Mouse (Mus musculus) midbrain, postnatal 0 days (tissue): ENCODE results near the gene Myo16. TPM values are rescaled to one million over a fixed set of nuclear protein-coding genes. Genes with fewer than 3 reads are reported as not detected.

Experiments used
- ATAC-seq: fragments of 200-750 bp; cut with Nextera tagmentation; 2 replicates; pipeline ENCODE4 v1.8.0; 2017; ENCODE audit warnings: moderate number of reproducible peaks, mild to moderate bottlenecking, moderate TSS enrichment, moderate library complexity; ENCODE audit not compliant: low FRiP score
- DNase-seq: peaks from one replicate; pipeline ENCODE4 v3.0.0-alpha.2; 2015; ENCODE audit warnings: low spot score
- H3K27ac ChIP-seq: fragments of 300-500 bp; sonication (generic); 2 replicates; pipeline ENCODE4 v1.5.1; 2014; ENCODE audit warnings: low read depth, mild to moderate bottlenecking, low read length, mixed read lengths
- H3K27me3 ChIP-seq: fragments of 300-500 bp; sonication (generic); 2 replicates; pipeline ENCODE4 v1.6.1; 2014; ENCODE audit warnings: low read length, control low read depth, mixed read lengths; ENCODE audit not compliant: insufficient read depth
- H3K36me3 ChIP-seq: fragments of 300-500 bp; sonication (generic); 2 replicates; pipeline ENCODE4 v1.6.1; 2014; ENCODE audit warnings: low read length, control low read depth, mixed read lengths; ENCODE audit not compliant: insufficient read depth
- H3K4me1 ChIP-seq: fragments of 300-500 bp; sonication (generic); 2 replicates; pipeline ENCODE4 v1.6.1; 2014; ENCODE audit warnings: mild to moderate bottlenecking, control low read depth, antibody characterized with exemption, low read length, mixed read lengths; ENCODE audit not compliant: insufficient read depth
- H3K4me2 ChIP-seq: fragments of 300-500 bp; sonication (generic); 2 replicates; pipeline ENCODE4 v1.6.1; 2014; ENCODE audit warnings: low read depth, mild to moderate bottlenecking, low read length, mixed read lengths; ENCODE audit not compliant: poor library complexity, severe bottlenecking
- H3K4me3 ChIP-seq: fragments of 300-500 bp; sonication (generic); 2 replicates; pipeline ENCODE4 v1.5.1; 2014; ENCODE audit warnings: low read depth, mild to moderate bottlenecking, low read length, moderate library complexity
- H3K9ac ChIP-seq: fragments of 300-500 bp; sonication (generic); replicated peaks from 2 replicates; pipeline ENCODE4 v1.6.1; 2014; ENCODE audit warnings: mild to moderate bottlenecking, low read length, moderate library complexity, mixed read lengths; ENCODE audit not compliant: poor library complexity, severe bottlenecking
- H3K9me3 ChIP-seq: fragments of 300-500 bp; sonication (generic); 2 replicates; pipeline ENCODE4 v1.6.1; 2016; ENCODE audit warnings: low read length, control low read depth
- CTCF ChIP-seq: IDR thresholded peaks from 2 replicates; pipeline ENCODE4 v1.5.1; 2016; ENCODE audit warnings: antibody characterized with exemption, mild to moderate bottlenecking
- WGBS: fragments of 180-500 bp; shearing (Covaris S2); extraction: QIAGEN DNeasy Blood & Tissue Kit; methylation state at CpG from one replicate; pipeline ENCODE4 v1.1.7; 2014; 5-methylcytosine and 5-hydroxymethylcytosine counted together
- polyA plus RNA-seq: library from polyadenylated mRNA; unstranded; fragments of >200 nt; fragmentation: Nextera tagmentation; extraction: Ambion mirVana; gene quantifications from 2 replicates; pipeline ENCODE4 v1.2.1, GENCODE M21; 2015
- total RNA-seq: library from RNA; depleted of rRNA; stranded (reverse); fragments of >200 nt; gene quantifications from 2 replicates; pipeline ENCODE4 v1.2.3, GENCODE M21; 2014

Gene Myo16
- total and polyA plus RNA-seq, 2 experiments from 2014 or later: 7.7 to 59.9 TPM

DNA sequence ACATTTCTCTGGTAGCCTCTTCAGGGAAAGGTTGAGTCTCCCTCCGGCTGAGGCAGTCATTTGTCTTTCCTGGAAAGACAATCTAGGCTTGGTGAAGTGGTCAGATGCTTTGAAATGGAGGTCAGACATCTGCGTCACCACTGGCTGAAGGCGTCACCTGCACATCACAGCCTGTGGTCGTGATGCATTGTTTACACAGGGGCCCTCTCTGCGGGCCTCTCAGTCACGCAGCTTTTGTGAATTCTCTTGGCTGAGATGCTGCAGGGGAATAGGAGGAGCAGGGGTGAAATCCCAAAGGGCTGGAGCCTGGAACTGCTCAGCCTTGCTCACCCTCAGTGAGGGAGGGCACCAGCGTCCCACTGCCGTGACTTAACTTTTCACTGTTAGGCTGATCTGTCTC is 346.1 kb downstream of the Myo16 start:
- TF ChIP-seq CTCF: no peak
- no peaks in the 10 kb centered on the region for H3K27me3 ChIP-seq
- WGBS: 24% methylated on average over 8 of the region's 8 CpGs

DNA sequence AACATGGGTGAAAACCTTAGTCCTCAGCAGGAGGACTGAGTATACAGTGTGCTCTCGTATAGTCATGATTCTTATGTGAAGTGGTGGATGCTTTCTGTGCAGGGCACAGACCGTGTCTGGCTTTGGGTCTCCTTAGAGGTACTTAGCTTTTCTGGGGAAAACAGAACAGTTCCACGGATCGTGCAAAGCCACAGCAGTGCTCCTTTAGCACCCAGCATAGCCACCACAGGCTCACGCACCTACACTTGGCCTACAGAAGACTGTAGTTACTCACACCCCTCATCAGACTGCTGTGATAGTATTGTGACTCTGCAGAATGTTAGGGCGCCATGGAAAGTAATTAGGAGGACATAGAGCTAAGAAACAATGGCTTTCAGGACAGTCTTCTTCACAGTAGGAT is 346.8 kb downstream of the Myo16 start:
- H3K4me3 ChIP-seq: no peak overlapping the region
- H3K36me3 ChIP-seq: peaks cover 3% of the 10 kb centered on the region; the same call in 1 of the 2 replicates
- no peak overlapping the region for H3K9ac ChIP-seq
- 81% methylated on average over 6 of the region's 6 CpGs for WGBS
- no peak for TF ChIP-seq CTCF
- H3K4me2 ChIP-seq: no peak overlapping the region
- H3K9me3 ChIP-seq: no peaks in the 10 kb centered on the region
- DNase-seq (no peak), ATAC-seq (no peak)
- no peaks in the 10 kb centered on the region for H3K27me3 ChIP-seq
- no peaks in the 10 kb centered on the region for H3K4me1 ChIP-seq
- no peak overlapping the region for H3K27ac ChIP-seq

More for the DNA sequence above, 346.1 kb downstream of the Myo16 start:
- no peak overlapping the region for H3K9ac ChIP-seq
- ATAC-seq (no peak), DNase-seq (no peak)
- no peak overlapping the region for H3K4me2 ChIP-seq
- H3K4me3 ChIP-seq: no peak overlapping the region
- H3K27ac ChIP-seq: no peak overlapping the region
- no peaks in the 10 kb centered on the region for H3K9me3 ChIP-seq
- no peaks in the 10 kb centered on the region for H3K4me1 ChIP-seq
- peaks cover 3% of the 10 kb centered on the region; the same call in 1 of the 2 replicates for H3K36me3 ChIP-seq

GRCm38 (mm10) chr8:10501750-10502149 is 348.0 kb downstream of the Myo16 start:
- Histone ChIP-seq H3K4me3 (no peak overlapping the region), H3K9ac (no peak overlapping the region), H3K36me3 (peaks cover 3% of the 10 kb centered on the region; the same call in 1 of the 2 replicates), H3K27me3 (no peaks in the 10 kb centered on the region), H3K4me1 (no peaks in the 10 kb centered on the region), H3K27ac (no peak overlapping the region), H3K9me3 (no peaks in the 10 kb centered on the region), H3K4me2 (no peak overlapping the region)
- 98% methylated on average over 3 of the region's 3 CpGs for WGBS
- DNase-seq (no peak), ATAC-seq (no peak)
- TF ChIP-seq CTCF: no peak

DNA sequence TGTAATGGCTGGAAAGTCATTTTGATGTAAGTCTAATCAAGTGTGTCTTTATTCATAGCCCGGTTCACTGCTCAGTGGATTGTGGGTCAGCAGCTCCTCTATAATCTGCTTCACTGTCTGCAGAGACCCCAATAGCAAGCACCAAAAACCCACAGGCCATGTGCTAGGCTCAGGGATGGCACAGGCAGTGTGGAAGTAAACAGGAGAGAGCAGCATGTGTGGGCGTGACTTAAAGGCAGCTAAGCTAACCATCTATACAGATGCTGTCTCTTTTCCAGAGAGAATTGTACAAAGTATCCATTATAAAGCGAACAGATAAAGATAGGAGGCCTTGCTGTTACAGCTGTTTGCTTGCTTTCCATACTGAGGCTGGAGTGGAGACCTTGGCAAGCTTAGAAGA is 358.4 kb downstream of the Myo16 start:
- H3K9me3 ChIP-seq: no peaks in the 10 kb centered on the region
- no peaks in the 10 kb centered on the region for H3K4me1 ChIP-seq
- H3K9ac ChIP-seq: no peak overlapping the region
- TF ChIP-seq CTCF: no peak
- no peak overlapping the region for H3K4me3 ChIP-seq
- H3K27me3 ChIP-seq: no peaks in the 10 kb centered on the region
- no peaks in the 10 kb centered on the region for H3K36me3 ChIP-seq
- DNase-seq: no peak
- WGBS: 78% methylated on average over 3 of the region's 3 CpGs
- no peak for ATAC-seq
- no peak overlapping the region for H3K27ac ChIP-seq
- H3K4me2 ChIP-seq: no peak overlapping the region

GRCm38 (mm10) chr8:10517381-10517780 is 363.7 kb downstream of the Myo16 start:
- Histone ChIP-seq H3K9me3 (no peaks in the 10 kb centered on the region), H3K27ac (no peak overlapping the region), H3K36me3 (no peaks in the 10 kb centered on the region), H3K4me1 (no peaks in the 10 kb centered on the region), H3K27me3 (no peaks in the 10 kb centered on the region), H3K4me3 (no peak overlapping the region), H3K9ac (no peak overlapping the region), H3K4me2 (no peak overlapping the region)
- TF ChIP-seq CTCF: no peak
- ATAC-seq (no peak), DNase-seq (no peak)
- WGBS: 76% methylated on average over 8 of the region's 8 CpGs

DNA sequence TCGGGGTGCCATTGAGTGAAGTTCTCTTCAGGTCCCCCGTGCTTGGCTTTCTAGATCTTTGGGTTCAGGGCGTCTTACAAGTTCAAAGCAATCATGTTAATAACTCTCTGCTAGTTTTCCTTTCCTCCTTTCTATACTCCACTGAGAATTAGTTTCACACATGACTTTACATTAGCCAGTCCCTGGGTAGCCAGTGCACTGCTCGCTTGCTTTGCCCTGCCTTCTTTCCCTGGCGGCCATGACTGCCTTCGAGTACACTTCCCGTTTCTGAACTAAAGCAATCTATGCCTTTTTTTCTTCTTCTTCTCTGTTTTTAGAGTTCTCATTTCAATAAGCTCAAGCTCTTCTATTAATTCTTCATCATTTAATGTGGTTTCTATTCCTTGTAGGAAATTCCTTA is 365.6 kb downstream of the Myo16 start:
- Histone ChIP-seq H3K9me3 (no peaks in the 10 kb centered on the region), H3K27ac (no peak overlapping the region), H3K4me3 (no peak overlapping the region), H3K36me3 (no peaks in the 10 kb centered on the region), H3K9ac (no peak overlapping the region), H3K4me2 (no peak overlapping the region), H3K4me1 (no peaks in the 10 kb centered on the region), H3K27me3 (no peaks in the 10 kb centered on the region)
- DNase-seq (no peak), ATAC-seq (no peak)
- no peak for TF ChIP-seq CTCF
- 73% methylated on average over 7 of the region's 7 CpGs for WGBS
